Mouse (Mus musculus) liver, embryonic 11.5 days (tissue): ENCODE measurements around the gene Tmem248. TPM values are rescaled to one million over a fixed set of nuclear protein-coding genes. Genes with fewer than 3 reads are reported as not detected.

Experiments used
- ATAC-seq: fragments of 200-750 bp; cut with Nextera tagmentation; replicated peaks from 2 replicates; pipeline ENCODE4 v1.8.0; 2017; ENCODE audit warnings: moderate number of reproducible peaks, mild to moderate bottlenecking, moderate TSS enrichment, moderate library complexity; ENCODE audit not compliant: low FRiP score
- DNase-seq: peaks from one replicate; pipeline ENCODE4 v3.0.0-alpha.2; 2017; ENCODE audit warnings: low spot score
- H3K27ac ChIP-seq: fragments of 300-500 bp; sonication (generic); 2 replicates; pipeline ENCODE4 v1.5.1; 2014; ENCODE audit warnings: mild to moderate bottlenecking, low read depth, low read length, control low read depth
- H3K27me3 ChIP-seq: fragments of 300-500 bp; sonication (generic); replicated peaks from 2 replicates; pipeline ENCODE4 v1.6.1; 2014; ENCODE audit warnings: low read length, mixed read lengths; ENCODE audit not compliant: control insufficient read depth, insufficient read depth
- H3K36me3 ChIP-seq: fragments of 300-500 bp; sonication (generic); 2 replicates; pipeline ENCODE4 v1.6.1; 2014; ENCODE audit warnings: mild to moderate bottlenecking, low read length, moderate library complexity, mixed read lengths; ENCODE audit not compliant: control insufficient read depth, insufficient read depth
- H3K4me1 ChIP-seq: fragments of 300-500 bp; sonication (generic); replicated peaks from 2 replicates; pipeline ENCODE4 v1.6.1; 2014; ENCODE audit warnings: low read length, mixed read lengths; ENCODE audit not compliant: control insufficient read depth, insufficient read depth
- H3K4me2 ChIP-seq: fragments of 300-500 bp; sonication (generic); 2 replicates; pipeline ENCODE4 v1.6.1; 2014; ENCODE audit warnings: mild to moderate bottlenecking, control low read depth, moderate library complexity
- H3K4me3 ChIP-seq: fragments of 300-500 bp; sonication (generic); 2 replicates; pipeline ENCODE4 v1.5.1; 2014; ENCODE audit warnings: low read depth, low read length, control low read depth
- H3K9ac ChIP-seq: fragments of 300-500 bp; sonication (generic); 2 replicates; pipeline ENCODE4 v1.6.1; 2014; ENCODE audit warnings: low read depth, low read length, control low read depth
- H3K9me3 ChIP-seq: fragments of 300-500 bp; sonication (generic); 2 replicates; pipeline ENCODE4 v1.6.1; 2016; ENCODE audit warnings: low read length, inconsistent platforms, mixed read lengths; ENCODE audit not compliant: control insufficient read depth
- WGBS: fragments of 180-500 bp; shearing (Covaris S2); extraction: QIAGEN DNeasy Blood & Tissue Kit; methylation state at CpG from one replicate; pipeline ENCODE4 v1.1.7; 2014; 5-methylcytosine and 5-hydroxymethylcytosine counted together
- polyA plus RNA-seq: library from polyadenylated mRNA; unstranded; fragments of >200 nt; fragmentation: Nextera tagmentation; extraction: Ambion mirVana; gene quantifications from 2 replicates; pipeline ENCODE4 v1.2.1, GENCODE M21; 2014

Tmem248 gene
- polyA plus RNA-seq, 1 experiment from 2014 or later, result 49.0 TPM

GRCm38 (mm10) chr5:130278011-130278472 is 61.2 kb downstream of the Tmem248 start:
- H3K36me3 ChIP-seq, result peaks cover 47% of the 10 kb centered on the region
- H3K9me3 ChIP-seq, result no peaks in the 10 kb centered on the region
- 66% methylated on average over 7 of the region's 7 CpGs for WGBS
- no peaks in the 10 kb centered on the region for H3K4me1 ChIP-seq
- no peak for DNase-seq
- H3K9ac ChIP-seq, result no peak overlapping the region
- H3K27ac ChIP-seq, result no peak overlapping the region
- H3K4me2 ChIP-seq, result no peak overlapping the region
- no peak overlapping the region for H3K4me3 ChIP-seq
- no peaks in the 10 kb centered on the region for H3K27me3 ChIP-seq
- no peak for ATAC-seq

- Histone ChIP-seq H3K4me1 (no peaks in the 10 kb centered on the region), H3K9ac (no peak overlapping the region), H3K27me3 (no peaks in the 10 kb centered on the region), H3K4me3 (no peak overlapping the region), H3K27ac (no peak overlapping the region), H3K4me2 (no peak overlapping the region), H3K36me3 (peaks cover 60% of the 10 kb centered on the region), H3K9me3 (peaks cover 6% of the 10 kb centered on the region; the same call in 1 of the 2 replicates)
- DNase-seq, result no peak
- 92% methylated on average over 9 of the region's 9 CpGs for WGBS
- ATAC-seq, result no peak
These were observed 66.3 kb downstream of the Tmem248 start for GRCm38 (mm10) chr5:130283079-130283732.

- Histone ChIP-seq H3K27me3 (no peaks in the 10 kb centered on the region), H3K27ac (no peak overlapping the region), H3K4me2 (no peak overlapping the region), H3K9me3 (peaks cover 6% of the 10 kb centered on the region; the same call in 1 of the 2 replicates), H3K4me3 (no peak overlapping the region), H3K4me1 (no peaks in the 10 kb centered on the region), H3K9ac (no peak overlapping the region), H3K36me3 (peaks cover 34% of the 10 kb centered on the region)
- DNase-seq (no peak), ATAC-seq (no peak)
- 93% methylated on average over 7 of the region's 7 CpGs for WGBS
These were observed 71.2 kb downstream of the Tmem248 start for GRCm38 (mm10) chr5:130288106-130288505.

- Histone ChIP-seq H3K27me3 (no peaks in the 10 kb centered on the region), H3K36me3 (peaks cover 18% of the 10 kb centered on the region), H3K27ac (no peak overlapping the region), H3K9ac (no peak overlapping the region), H3K4me1 (no peaks in the 10 kb centered on the region), H3K4me2 (no peak overlapping the region), H3K4me3 (no peak overlapping the region), H3K9me3 (no peaks in the 10 kb centered on the region)
- ATAC-seq (no peak), DNase-seq (no peak)
- 96% methylated on average over 6 of the region's 6 CpGs for WGBS
These were observed 73.4 kb downstream of the Tmem248 start for GRCm38 (mm10) chr5:130290242-130290641.

GRCm38 (mm10) chr5:130290775-130291174 is 73.9 kb downstream of the Tmem248 start:
- peaks cover 18% of the 10 kb centered on the region for H3K36me3 ChIP-seq

GRCm38 (mm10) chr5:130292976-130293375 is 76.1 kb downstream of the Tmem248 start:
- Histone ChIP-seq H3K36me3 (peaks cover 27% of the 10 kb centered on the region), H3K4me3 (no peak overlapping the region), H3K4me2 (no peak overlapping the region), H3K27ac (no peak overlapping the region), H3K9ac (no peak overlapping the region), H3K27me3 (no peaks in the 10 kb centered on the region), H3K9me3 (no peaks in the 10 kb centered on the region), H3K4me1 (no peaks in the 10 kb centered on the region)
- ATAC-seq (no peak), DNase-seq (no peak)
- WGBS, result 85% methylated on average over 4 of the region's 4 CpGs

More at GRCm38 (mm10) chr5:130290775-130291174, 73.9 kb downstream of the Tmem248 start:
- Histone ChIP-seq H3K9ac (no peak overlapping the region), H3K9me3 (no peaks in the 10 kb centered on the region), H3K4me2 (no peak overlapping the region), H3K27ac (no peak overlapping the region), H3K27me3 (no peaks in the 10 kb centered on the region), H3K4me3 (no peak overlapping the region), H3K4me1 (no peaks in the 10 kb centered on the region)
- DNase-seq (no peak), ATAC-seq (no peak)
- 89% methylated on average over 12 of the region's 12 CpGs for WGBS

Other genes with a start within 250 kb of the Tmem248 start
- gene Gusb, start 214.0 kb upstream of the Tmem248 start, polyA plus RNA-seq, result 82.5 and 89.9 TPM in 2 replicates
- gene Asl, start 187.8 kb upstream of the Tmem248 start, polyA plus RNA-seq, result 51.8 and 61.0 TPM in 2 replicates
- gene Crcp, start 187.8 kb upstream of the Tmem248 start, polyA plus RNA-seq, result 30.8 and 34.8 TPM in 2 replicates
- 54.0 and 58.2 TPM in 2 replicates for gene Tpst1, start 143.8 kb upstream of the Tmem248 start, polyA plus RNA-seq
- 8.5 TPM in 2 replicates for gene Kctd7, start 72.2 kb upstream of the Tmem248 start, polyA plus RNA-seq
- 39.6 and 41.1 TPM in 2 replicates for gene Rabgef1, start 45.3 kb upstream of the Tmem248 start, polyA plus RNA-seq
- gene Sbds, start 38.4 kb downstream of the Tmem248 start, polyA plus RNA-seq, result 80.5 and 83.7 TPM in 2 replicates
- 28.5 and 32.2 TPM in 2 replicates for gene Tyw1, start 38.5 kb downstream of the Tmem248 start, polyA plus RNA-seq
- gene Caln1, start 152.4 kb downstream of the Tmem248 start, polyA plus RNA-seq, result not detected in 2 replicates
- gene A330070K13Rik, start 167.6 kb downstream of the Tmem248 start, polyA plus RNA-seq, result not detected in 2 replicates